Mouse (Mus musculus) lung, postnatal 0 days (tissue): ENCODE results near the gene Gm17359.

Experiments
- CTCF ChIP-seq: IDR thresholded peaks from 2 replicates; pipeline ENCODE4 v1.5.1; 2016; ENCODE audit warnings: antibody characterized with exemption, mild to moderate bottlenecking
- EP300 ChIP-seq: IDR thresholded peaks from 2 replicates; pipeline ENCODE4 v1.6.1; 2016; ENCODE audit warnings: antibody characterized with exemption, mild to moderate bottlenecking, control low read depth

DNA sequence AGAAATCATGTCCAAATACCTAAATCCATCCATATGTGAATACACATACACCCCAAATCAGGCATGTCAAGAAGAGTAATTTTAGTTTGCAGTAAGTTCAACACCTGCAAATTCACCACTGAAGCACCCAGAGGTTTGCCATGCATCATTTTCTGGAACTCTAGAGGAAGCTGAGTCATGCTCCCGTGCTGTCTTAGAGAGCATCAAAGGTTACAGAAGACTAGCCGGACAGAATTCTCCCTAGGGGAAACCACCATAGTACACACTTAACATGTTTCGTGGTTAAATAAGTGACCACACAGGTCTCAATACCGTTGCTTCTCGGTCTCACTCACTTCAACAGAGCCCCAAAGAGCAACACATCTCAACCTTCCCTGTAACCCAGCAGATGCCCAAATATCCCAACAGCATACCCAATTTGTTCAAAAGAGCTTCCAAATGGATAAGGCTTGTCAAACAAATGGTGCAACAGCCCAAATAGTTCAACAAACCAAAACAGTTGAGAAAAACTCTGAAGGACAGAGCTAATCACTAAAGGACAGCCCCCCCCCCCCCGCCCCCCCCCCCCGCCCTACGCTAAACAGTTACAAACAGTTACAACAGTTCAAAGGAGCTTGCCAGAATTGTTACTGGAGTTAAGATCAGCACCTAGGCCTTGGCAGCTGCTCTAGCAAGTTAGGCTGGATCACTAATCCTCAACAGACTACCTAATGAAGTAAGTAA, at the start of gene Gm17359:
- TF ChIP-seq CTCF, result no peak
- TF ChIP-seq EP300, result no peak
